Mouse (Mus musculus) limb, embryonic 11.5 days (tissue): ENCODE data around the gene Clec4a1. TPM values are rescaled to one million over a fixed set of nuclear protein-coding genes. Genes with fewer than 3 reads are reported as not detected.

Source experiments
- ATAC-seq: fragments of 200-750 bp; cut with Nextera tagmentation; 2 replicates; pipeline ENCODE4 v1.8.0; 2017; ENCODE audit warnings: low read depth; ENCODE audit not compliant: insufficient number of reproducible peaks, low FRiP score, low TSS enrichment
- DNase-seq: peaks from one replicate; pipeline ENCODE4 v3.0.0-alpha.2; 2015; ENCODE audit warnings: low spot score
- H3K27ac ChIP-seq: fragments of 300-500 bp; sonication (generic); replicated peaks from 2 replicates; pipeline ENCODE4 v1.5.1; 2014; ENCODE audit warnings: low read depth, mild to moderate bottlenecking, low read length
- H3K27me3 ChIP-seq: fragments of 300-500 bp; sonication (generic); 2 replicates; pipeline ENCODE4 v1.6.1; 2014; ENCODE audit warnings: mild to moderate bottlenecking, low read length, mixed read lengths; ENCODE audit not compliant: control insufficient read depth, insufficient read depth
- H3K36me3 ChIP-seq: fragments of 300-500 bp; sonication (generic); 2 replicates; pipeline ENCODE4 v1.6.1; 2014; ENCODE audit warnings: mild to moderate bottlenecking, low read length, moderate library complexity, mixed read lengths; ENCODE audit not compliant: control insufficient read depth, insufficient read depth
- H3K4me1 ChIP-seq: fragments of 300-500 bp; sonication (generic); 2 replicates; pipeline ENCODE4 v1.6.1; 2014; ENCODE audit warnings: low read length, mixed read lengths; ENCODE audit not compliant: control insufficient read depth, insufficient read depth
- H3K4me2 ChIP-seq: fragments of 300-500 bp; sonication (generic); 2 replicates; pipeline ENCODE4 v1.6.1; 2014; ENCODE audit warnings: low read depth, mild to moderate bottlenecking, moderate library complexity; ENCODE audit not compliant: severe bottlenecking
- H3K4me3 ChIP-seq: fragments of 300-500 bp; sonication (generic); 2 replicates; pipeline ENCODE4 v1.5.1; 2014; ENCODE audit warnings: low read depth, low read length
- H3K9ac ChIP-seq: fragments of 300-500 bp; sonication (generic); 2 replicates; pipeline ENCODE4 v1.6.1; 2014; ENCODE audit warnings: mild to moderate bottlenecking, low read length
- H3K9me3 ChIP-seq: fragments of 300-500 bp; sonication (generic); 2 replicates; pipeline ENCODE4 v1.6.1; 2016; ENCODE audit warnings: low read length; ENCODE audit not compliant: control insufficient read depth
- WGBS: fragments of 180-500 bp; shearing (Covaris S2); extraction: QIAGEN DNeasy Blood & Tissue Kit; methylation state at CpG from one replicate; pipeline ENCODE4 v1.1.7; 2014; 5-methylcytosine and 5-hydroxymethylcytosine counted together
- polyA plus RNA-seq: library from polyadenylated mRNA; unstranded; fragments of >200 nt; fragmentation: Nextera tagmentation; extraction: Ambion mirVana; gene quantifications from 2 replicates; pipeline ENCODE4 v1.2.1, GENCODE M21; 2014

Gene Clec4a1
- polyA plus RNA-seq, 1 experiment from 2014 or later, result 0.64 TPM

DNA sequence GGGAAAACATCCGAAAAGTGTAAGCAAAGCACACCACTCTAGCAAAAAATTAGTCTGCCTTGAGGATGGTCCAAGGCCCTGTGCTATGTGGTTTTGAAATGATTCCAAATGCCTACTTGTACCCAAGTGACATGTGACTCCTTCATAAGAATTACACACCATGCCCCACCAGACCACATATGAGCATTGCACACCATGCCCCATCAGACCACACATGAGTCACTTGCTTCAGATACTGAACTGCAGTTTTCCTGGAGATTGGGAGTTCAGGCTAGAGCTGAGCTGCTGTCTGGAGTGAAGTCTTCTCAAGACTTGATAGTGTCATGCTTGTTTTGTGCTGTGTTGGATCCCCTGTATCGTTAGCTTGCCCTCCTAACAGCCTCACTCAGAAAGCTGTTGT, 32.0 kb upstream of the Clec4a1 start:
- ATAC-seq (no peak), DNase-seq (no peak)
- H3K36me3 ChIP-seq, result peaks cover 15% of the 10 kb centered on the region
- H3K27me3 ChIP-seq, result no peaks in the 10 kb centered on the region
- no peaks in the 10 kb centered on the region for H3K9me3 ChIP-seq
- no peak overlapping the region for H3K4me2 ChIP-seq
- H3K9ac ChIP-seq, result no peak overlapping the region
- no peak overlapping the region for H3K4me3 ChIP-seq
- WGBS, result 90% methylated on average over 2 of the region's 2 CpGs
- H3K27ac ChIP-seq, result no peak overlapping the region
- H3K4me1 ChIP-seq, result no peaks in the 10 kb centered on the region

DNA sequence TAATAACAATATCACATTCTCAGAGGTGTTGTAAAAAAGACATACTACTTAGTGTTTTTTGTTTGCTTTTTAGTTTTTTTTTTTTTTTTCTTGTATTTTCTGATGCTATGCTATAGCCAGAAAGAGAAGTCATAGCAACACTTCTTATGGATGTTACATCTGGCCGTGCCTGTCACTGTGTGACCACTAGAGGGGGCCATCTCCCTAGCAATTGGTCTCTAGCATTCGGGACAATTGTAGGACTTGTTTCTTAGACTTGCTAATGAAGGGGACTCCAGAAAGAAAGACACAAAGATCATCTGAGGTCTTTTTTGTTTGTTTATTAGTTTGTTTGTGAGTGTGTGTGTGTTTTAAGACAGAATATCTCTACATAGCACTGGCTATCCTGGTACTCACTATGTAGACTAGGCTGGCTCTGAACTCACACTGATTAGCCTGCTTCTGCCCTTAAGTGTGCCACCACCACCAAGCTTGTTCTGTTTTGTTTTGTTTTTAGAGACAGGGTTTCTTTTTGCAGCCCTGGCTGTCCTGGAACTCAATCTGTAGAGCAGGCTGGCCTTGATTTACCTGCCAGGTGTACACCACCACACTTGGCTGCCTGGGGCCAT, 29.1 kb upstream of the Clec4a1 start:
- ATAC-seq, result no peak
- H3K36me3 ChIP-seq, result peaks cover 5% of the 10 kb centered on the region; the same call in 1 of the 2 replicates
- no peaks in the 10 kb centered on the region for H3K27me3 ChIP-seq
- H3K9ac ChIP-seq, result no peak overlapping the region
- DNase-seq, result peak; percentile 71
- WGBS, result 8% methylated on average over 2 of the region's 2 CpGs
- no peak overlapping the region for H3K4me3 ChIP-seq
- no peaks in the 10 kb centered on the region for H3K4me1 ChIP-seq
- H3K4me2 ChIP-seq, result no peak overlapping the region
- no peak overlapping the region for H3K27ac ChIP-seq
- H3K9me3 ChIP-seq, result no peaks in the 10 kb centered on the region

DNA sequence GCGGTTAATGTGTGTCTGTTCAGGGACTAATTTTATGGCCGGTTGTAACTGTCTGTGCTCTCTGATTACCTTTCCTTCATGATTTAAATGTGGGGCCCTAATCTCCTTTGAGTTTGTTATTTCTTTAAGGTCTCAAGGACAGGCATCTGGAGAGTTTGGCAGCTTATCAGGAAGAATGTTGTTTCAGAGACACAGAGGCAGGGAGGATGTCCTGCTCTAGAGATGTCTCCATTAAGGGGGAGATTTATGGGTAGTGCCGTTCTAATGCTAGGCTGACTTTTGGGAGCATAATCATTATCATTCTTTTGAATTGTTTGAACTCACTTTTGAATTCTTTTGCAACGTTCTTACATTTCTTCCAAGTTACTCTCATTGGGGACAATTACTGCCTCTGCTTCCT, 1.7 kb upstream of the Clec4a1 start:
- DNase-seq (no peak), ATAC-seq (no peak)
- Histone ChIP-seq H3K9ac (no peak overlapping the region), H3K27ac (no peak overlapping the region), H3K36me3 (no peaks in the 10 kb centered on the region), H3K4me1 (no peaks in the 10 kb centered on the region), H3K9me3 (no peaks in the 10 kb centered on the region), H3K27me3 (no peaks in the 10 kb centered on the region), H3K4me3 (no peak overlapping the region), H3K4me2 (no peak overlapping the region)
- WGBS, result 24% methylated on average over 4 of the region's 4 CpGs

DNA sequence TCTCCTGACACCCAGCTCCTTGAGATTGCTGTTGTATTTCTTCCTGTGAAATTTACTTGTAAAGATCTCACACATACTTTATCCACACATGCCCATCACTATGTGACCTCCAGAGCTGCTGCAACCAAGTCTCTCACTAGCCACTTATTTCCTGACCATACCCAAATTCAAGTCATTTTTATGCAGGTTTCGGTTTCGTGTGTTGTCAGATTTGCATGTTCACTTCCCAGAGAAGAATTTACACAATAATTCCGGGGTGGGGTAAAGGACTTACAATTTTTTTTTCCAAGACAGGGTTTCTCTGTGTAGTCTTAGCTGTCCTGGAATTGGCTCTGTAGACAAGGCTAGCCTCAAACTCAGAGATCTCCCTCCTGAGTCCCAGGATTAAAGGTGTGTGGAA, 13.2 kb downstream of the Clec4a1 start:
- ATAC-seq, result no peak
- 90% methylated on average over 3 of the region's 3 CpGs for WGBS
- Histone ChIP-seq H3K27ac (no peak overlapping the region), H3K27me3 (no peaks in the 10 kb centered on the region), H3K9ac (no peak overlapping the region), H3K36me3 (no peaks in the 10 kb centered on the region), H3K4me1 (no peaks in the 10 kb centered on the region), H3K4me2 (no peak overlapping the region), H3K4me3 (no peak overlapping the region), H3K9me3 (no peaks in the 10 kb centered on the region)
- no peak for DNase-seq

DNA sequence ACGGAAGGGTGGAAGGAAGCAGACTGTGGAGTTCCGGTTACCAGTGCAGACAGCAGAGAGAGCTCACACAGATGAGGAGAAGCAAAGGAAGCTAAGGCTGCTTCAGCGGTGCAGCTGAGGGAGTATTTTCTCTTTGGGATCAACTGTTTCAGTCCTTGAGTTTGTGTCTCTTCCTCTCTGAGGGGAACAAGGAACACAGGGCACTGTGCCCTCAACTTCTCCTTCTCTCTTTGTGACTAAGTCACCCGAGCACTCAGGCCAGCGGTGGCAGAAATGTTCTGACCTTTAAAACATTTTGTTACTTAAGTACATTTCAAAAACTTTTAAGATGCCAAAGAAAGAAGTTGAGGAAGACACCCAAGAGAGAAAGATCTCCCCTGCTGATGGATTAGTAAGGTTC, 18.0 kb downstream of the Clec4a1 start:
- WGBS, result 83% methylated on average over 5 of the region's 5 CpGs
- DNase-seq, result no peak

DNA sequence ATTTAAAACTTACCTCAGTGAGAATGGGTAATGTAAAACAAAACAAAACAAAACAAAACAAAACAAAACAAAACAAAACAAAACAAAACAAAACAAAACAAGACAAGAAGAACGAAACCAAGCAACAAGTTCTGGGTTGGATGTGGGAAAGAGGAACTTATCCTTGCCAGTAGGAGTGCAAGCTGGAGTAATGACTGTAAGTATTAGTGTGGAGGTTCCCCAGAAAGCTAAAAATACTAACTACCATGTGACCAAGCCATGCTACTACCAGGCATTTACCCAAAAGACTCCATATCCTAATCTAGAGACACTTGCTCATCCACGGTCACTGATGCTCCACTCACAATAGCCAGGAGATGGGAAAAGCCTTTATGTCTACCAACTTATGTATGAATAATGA, 25.1 kb downstream of the Clec4a1 start:
- Histone ChIP-seq H3K27ac (no peak overlapping the region), H3K9me3 (no peaks in the 10 kb centered on the region), H3K4me3 (no peak overlapping the region), H3K27me3 (no peaks in the 10 kb centered on the region), H3K4me2 (no peak overlapping the region), H3K36me3 (no peaks in the 10 kb centered on the region), H3K4me1 (no peaks in the 10 kb centered on the region), H3K9ac (no peak overlapping the region)
- ATAC-seq (no peak), DNase-seq (no peak)
- 85% methylated on average over 2 of the region's 2 CpGs for WGBS

More for the DNA sequence above, 18.0 kb downstream of the Clec4a1 start:
- ATAC-seq, result no peak
- Histone ChIP-seq H3K9me3 (no peaks in the 10 kb centered on the region), H3K4me1 (no peaks in the 10 kb centered on the region), H3K36me3 (no peaks in the 10 kb centered on the region), H3K27me3 (no peaks in the 10 kb centered on the region), H3K4me2 (no peak overlapping the region), H3K4me3 (no peak overlapping the region), H3K27ac (no peak overlapping the region), H3K9ac (no peak overlapping the region)

DNA sequence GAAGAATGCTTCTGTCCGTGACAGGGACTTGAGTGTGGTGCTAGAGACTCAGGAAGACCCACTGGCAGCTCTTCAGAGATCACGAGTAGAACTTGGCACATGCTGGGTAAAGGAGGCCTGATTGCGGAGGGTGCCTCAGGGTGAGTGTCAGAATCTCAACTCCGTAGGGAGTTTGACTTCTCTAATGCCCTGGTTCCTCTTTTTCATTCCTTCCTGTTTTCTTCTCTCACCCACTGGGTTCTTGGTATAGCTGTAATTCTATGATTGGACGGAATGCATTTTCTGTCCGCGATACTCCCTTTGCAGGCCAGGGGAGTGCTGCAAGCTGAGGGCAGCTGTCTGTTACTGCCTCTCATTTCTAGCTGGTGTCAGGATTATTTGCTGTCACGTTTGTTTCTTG, 30.8 kb downstream of the Clec4a1 start, which contains the start of gene Clec4a3:
Clec4a3 (plus strand) TSS at position 115 of the 400 bp plus-strand sequence.
- WGBS, result 85% methylated on average over 8 of the region's 8 CpGs

DNA sequence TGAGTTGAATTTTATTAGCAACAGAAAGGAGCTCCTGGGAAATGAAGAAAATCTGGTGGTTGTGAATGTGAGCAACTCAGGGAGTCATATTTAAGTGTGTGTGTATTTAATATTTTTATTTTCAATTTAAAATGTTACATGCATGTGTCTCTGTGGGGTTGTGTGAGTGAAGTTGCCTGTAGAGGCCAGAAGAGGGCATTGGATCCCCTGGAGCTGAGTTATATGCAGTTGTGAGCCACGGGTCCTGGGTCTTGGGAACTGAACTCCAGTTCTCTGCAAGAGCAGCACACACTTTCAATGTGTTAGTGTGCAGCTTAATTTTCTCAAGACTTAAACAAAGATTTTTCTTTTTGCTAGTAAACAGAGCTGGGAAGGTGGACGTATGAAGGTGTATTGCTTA, 42.9 kb downstream of the Clec4a1 start:
- no peak for DNase-seq
- Histone ChIP-seq H3K27me3 (no peaks in the 10 kb centered on the region), H3K4me2 (no peak overlapping the region), H3K4me3 (no peak overlapping the region), H3K36me3 (no peaks in the 10 kb centered on the region), H3K4me1 (no peaks in the 10 kb centered on the region), H3K9ac (no peak overlapping the region), H3K27ac (no peak overlapping the region), H3K9me3 (no peaks in the 10 kb centered on the region)
- WGBS, result 73% methylated on average over 2 of the region's 2 CpGs
- ATAC-seq, result no peak

More for the DNA sequence above, 30.8 kb downstream of the Clec4a1 start, which contains the start of gene Clec4a3:
- Histone ChIP-seq H3K4me3 (no peak within 1 kb of the TSS), H3K4me1 (no peaks in the 10 kb centered on the region), H3K36me3 (no peaks in the 10 kb centered on the region), H3K27ac (no peak within 1 kb of the TSS), H3K9me3 (no peaks in the 10 kb centered on the region), H3K4me2 (no peak within 1 kb of the TSS), H3K9ac (no peak within 1 kb of the TSS), H3K27me3 (no peaks in the 10 kb centered on the region)
- ATAC-seq, result no peak
- DNase-seq, result no peak

DNA sequence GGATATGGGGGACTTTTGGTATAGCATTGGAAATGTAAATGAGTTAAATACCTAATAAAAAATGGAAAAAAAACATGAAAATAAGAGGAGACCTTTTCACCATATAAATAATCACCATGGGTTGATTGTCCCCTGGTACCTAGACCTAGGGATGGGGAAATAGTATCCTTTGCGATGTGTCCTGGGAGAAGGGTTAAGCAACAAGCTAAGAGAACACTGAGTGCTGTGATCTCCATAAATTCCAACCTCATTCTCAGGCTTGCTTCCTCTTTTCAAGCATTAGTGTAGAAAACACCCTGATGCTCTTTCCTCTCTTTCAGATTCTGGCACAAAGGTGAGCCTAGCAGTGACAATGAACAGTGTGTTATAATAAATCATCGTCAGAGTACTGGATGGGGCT, 47.4 kb downstream of the Clec4a1 start:
- Histone ChIP-seq H3K4me3 (no peak overlapping the region), H3K4me2 (no peak overlapping the region), H3K36me3 (no peaks in the 10 kb centered on the region), H3K9me3 (no peaks in the 10 kb centered on the region), H3K27me3 (no peaks in the 10 kb centered on the region), H3K27ac (no peak overlapping the region), H3K4me1 (no peaks in the 10 kb centered on the region), H3K9ac (no peak overlapping the region)
- DNase-seq (no peak), ATAC-seq (no peak)
- 90% methylated on average over 2 of the region's 2 CpGs for WGBS
